In genomic region chr2:137200101-137200500, GRCm38 (mm10) we compare ENCODE assay signal across 24 mouse cellular contexts.
"Had no signal": no experiment of that assay in that cellular context is flagged by ENCODE, and none has a peak within 500 bp of the region (broad histone marks: within the 10 kb centered on the region; RNA-seq: fewer than 3 reads in every experiment).

No protein-coding gene starts in this region.

- H3K4me2 ChIP-seq: heart, embryonic 12.5 days; hindbrain, embryonic 12.5 days; hindbrain, embryonic 14.5 days; intestine, embryonic 15.5 days; limb, embryonic 13.5 days had no signal

- H3K27me3 ChIP-seq: heart, embryonic 12.5 days; hindbrain, embryonic 12.5 days; intestine, embryonic 15.5 days; limb, embryonic 13.5 days had no signal

- H3K36me3 ChIP-seq: heart, embryonic 10.5 days; heart, embryonic 12.5 days; hindbrain, embryonic 10.5 days; hindbrain, embryonic 12.5 days; intestine, embryonic 15.5 days; limb, embryonic 13.5 days had no signal

- H3K4me3 ChIP-seq: gastrocnemius, adult 2 months; heart, embryonic 10.5 days; heart, embryonic 12.5 days; hindbrain, embryonic 10.5 days; hindbrain, embryonic 12.5 days; intestine, embryonic 15.5 days; limb, embryonic 13.5 days had no signal

- DNase-seq: forebrain, postnatal 0 days; gastrocnemius, adult 2 months; gastrocnemius, postnatal 10 days; gastrocnemius, postnatal 25 days; heart, adult 18-20 months; heart, postnatal 10 days; heart, postnatal 4 days; kidney, adult 18-20 months; kidney, adult 8-10 months; kidney, postnatal 10 days; kidney, postnatal 36 days; layer of hippocampus, adult 9-11 months; layer of hippocampus, postnatal 36 days; left cerebral cortex, postnatal 4 days had no signal

- H3K9ac ChIP-seq: forebrain, postnatal 0 days; heart, embryonic 12.5 days; hindbrain, embryonic 12.5 days; hindbrain, embryonic 14.5 days; intestine, embryonic 15.5 days; limb, embryonic 13.5 days had no signal

- ATAC-seq: forebrain, postnatal 0 days; hindbrain, embryonic 16.5 days; inflammation-experienced regulatory T-cells, adult 6 months; intestine, embryonic 15.5 days; intestine, postnatal 0 days had no signal

- H3K9me3 ChIP-seq: heart, embryonic 10.5 days; heart, embryonic 12.5 days; hindbrain, embryonic 10.5 days; hindbrain, embryonic 12.5 days; intestine, embryonic 15.5 days; limb, embryonic 13.5 days had no signal

- H3K4me1 ChIP-seq: heart, embryonic 10.5 days; hindbrain, embryonic 10.5 days; hindbrain, embryonic 12.5 days; intestine, embryonic 15.5 days; limb, embryonic 13.5 days had no signal

- H3K27ac ChIP-seq: gastrocnemius, adult 2 months; heart, embryonic 10.5 days; hindbrain, embryonic 10.5 days; hindbrain, embryonic 12.5 days; hindbrain, embryonic 14.5 days; intestine, embryonic 15.5 days; limb, embryonic 13.5 days had no signal
